Mouse (Mus musculus): ENCODE results near the gene Magoh.
A peak's percentile ranks its signal among the peaks of the same experiment; 100 is the strongest.

The Magoh gene

GRCm38 (mm10) chr4:107879254-107880050 is at the start of gene Magoh:
Magoh (plus strand) TSS chr4:107879755.
- peak; percentile 95 for DNase-seq

GRCm38 (mm10) chr4:107830189-107830588 is 49.4 kb upstream of the Magoh start:
- DNase-seq: no peak

- no peak for DNase-seq
Observed at GRCm38 (mm10) chr4:107830821-107831221, 48.7 kb upstream of the Magoh start.

- DNase-seq: no peak
Observed at GRCm38 (mm10) chr4:107831678-107832077, 47.9 kb upstream of the Magoh start.

GRCm38 (mm10) chr4:107833525-107833924 is 46.0 kb upstream of the Magoh start:
- no peak for DNase-seq

- no peak for DNase-seq
Observed at GRCm38 (mm10) chr4:107834643-107835314, 44.8 kb upstream of the Magoh start.

- no peak for DNase-seq
Observed at GRCm38 (mm10) chr4:107835508-107835909, 44.0 kb upstream of the Magoh start.

- no peak for DNase-seq
Observed at GRCm38 (mm10) chr4:107836758-107837157, 42.8 kb upstream of the Magoh start.

- no peak for DNase-seq
Observed at GRCm38 (mm10) chr4:107837910-107838309, 41.6 kb upstream of the Magoh start.

- DNase-seq: no peak
Observed at GRCm38 (mm10) chr4:107843687-107844086, 35.9 kb upstream of the Magoh start.

GRCm38 (mm10) chr4:107844971-107845370 is 34.6 kb upstream of the Magoh start:
- DNase-seq: peak; percentile 75

GRCm38 (mm10) chr4:107846795-107847194 is 32.8 kb upstream of the Magoh start:
- DNase-seq: no peak

GRCm38 (mm10) chr4:107848546-107848945 is 31.0 kb upstream of the Magoh start:
- no peak for DNase-seq

GRCm38 (mm10) chr4:107849621-107850020 is 29.9 kb upstream of the Magoh start:
- no peak for DNase-seq

GRCm38 (mm10) chr4:107850091-107850490 is 29.5 kb upstream of the Magoh start:
- DNase-seq: no peak

- no peak for DNase-seq
Observed at GRCm38 (mm10) chr4:107853333-107853732, 26.2 kb upstream of the Magoh start.

- no peak for DNase-seq
Observed at GRCm38 (mm10) chr4:107853836-107854235, 25.7 kb upstream of the Magoh start.

- no peak for DNase-seq
Observed at GRCm38 (mm10) chr4:107856958-107857686, 22.4 kb upstream of the Magoh start.

GRCm38 (mm10) chr4:107858995-107859394 is 20.6 kb upstream of the Magoh start:
- no peak for DNase-seq

GRCm38 (mm10) chr4:107864866-107865265 is 14.7 kb upstream of the Magoh start:
- DNase-seq: no peak

GRCm38 (mm10) chr4:107881631-107882030 is 2.1 kb downstream of the Magoh start:
- DNase-seq: no peak

GRCm38 (mm10) chr4:107886371-107886770 is 6.8 kb downstream of the Magoh start:
- no peak for DNase-seq

GRCm38 (mm10) chr4:107889385-107889730 is 9.8 kb downstream of the Magoh start:
- no peak for DNase-seq

All from thymus, postnatal 25 days (tissue).